10 mouse cellular contexts compared by ENCODE assay signal in genomic region chr12:70713499-70714280, GRCm38 (mm10).
DNase-seq lines count a peak whose midpoint lies in the region; ATAC-seq and TF ChIP-seq lines count a peak whose summit lies in the region.
"Had no signal": no experiment of that assay in that cellular context is flagged by ENCODE, and none has a peak within 500 bp of the region (broad histone marks: within the 10 kb centered on the region; RNA-seq: fewer than 3 reads in every experiment).

No protein-coding gene starts in this region.

- peak; percentile 91 for ATAC-seq in granulocyte monocyte progenitor cell, adult 5-6 weeks (replicated peaks; ENCODE audit: poor library complexity, severe bottlenecking)
- no peak for ATAC-seq in intestine, postnatal 0 days

- H3K27ac ChIP-seq in spleen, adult 2 months (ENCODE audit: insufficient read depth, low read length) = peak overlapping the region; percentile 38; the same call in 1 of the 2 replicates
- no peak overlapping the region for H3K27ac ChIP-seq in midbrain, embryonic 10.5 days (replicated peaks)
- H3K27ac ChIP-seq in intestine, postnatal 0 days (ENCODE audit: low read depth, low read length) = no peak overlapping the region
- H3K27ac ChIP-seq: neural tube, embryonic 13.5 days had no signal

- DNase-seq in heart, adult 11 months = peak; percentile 91
- no peak for DNase-seq in heart, adult 8-10 months (ENCODE audit: low spot score)
- peak; percentile 9 to 19 for DNase-seq in spleen, adult 2 months (ENCODE audit: low read depth in 1 of 2, low spot score in 2 of 2)
- no peak for DNase-seq in spleen, postnatal 10 days (ENCODE audit: low spot score in 2 of 2)
- DNase-seq in telencephalon, adult 2 months (ENCODE audit: low read depth, low spot score) = peak; percentile 55
- no peak for DNase-seq in midbrain, embryonic 10.5 days (ENCODE audit: low spot score)
- DNase-seq: cerebellum, postnatal 14 days had no signal

- no peak for TF ChIP-seq POLR2A in spleen, adult 2 months (IDR thresholded peaks at IDR 0.05; ENCODE audit: low read depth, low read length)

- peak overlapping the region; percentile 46; the same call in 1 of the 2 replicates for H3K4me3 ChIP-seq in spleen, adult 2 months (ENCODE audit: extremely low read depth, insufficient read depth, insufficient read length)
- no peak overlapping the region for H3K4me3 ChIP-seq in midbrain, embryonic 10.5 days
- H3K4me3 ChIP-seq in intestine, postnatal 0 days (ENCODE audit: low read depth, low read length) = no peak overlapping the region
- H3K4me3 ChIP-seq: neural tube, embryonic 13.5 days had no signal

- H3K27me3 ChIP-seq in spleen, adult 2 months (ENCODE audit: control insufficient read depth, insufficient read depth, low read length) = no peaks in the 10 kb centered on the region
- no peaks in the 10 kb centered on the region for H3K27me3 ChIP-seq in midbrain, embryonic 10.5 days (ENCODE audit: low read depth, poor library complexity, severe bottlenecking)
- H3K27me3 ChIP-seq in intestine, postnatal 0 days (replicated peaks; ENCODE audit: control insufficient read depth, insufficient read depth, low read length) = no peaks in the 10 kb centered on the region
- H3K27me3 ChIP-seq: neural tube, embryonic 13.5 days had no signal

- peaks cover 15% of the 10 kb centered on the region; the same call in 1 of the 2 replicates for H3K4me1 ChIP-seq in spleen, adult 2 months (ENCODE audit: control insufficient read depth, insufficient read depth, insufficient read length)
- peaks cover 8% of the 10 kb centered on the region for H3K4me1 ChIP-seq in midbrain, embryonic 10.5 days
- no peaks in the 10 kb centered on the region for H3K4me1 ChIP-seq in intestine, postnatal 0 days (replicated peaks; ENCODE audit: control insufficient read depth, insufficient read depth, low read length)
- H3K4me1 ChIP-seq: neural tube, embryonic 13.5 days had no signal

- 33% methylated on average over 18 of the region's 18 CpGs for WGBS in spleen, adult 2 months
- 73% methylated on average over 18 of the region's 18 CpGs for WGBS in midbrain, embryonic 10.5 days
- WGBS in intestine, postnatal 0 days = 59% methylated on average over 18 of the region's 18 CpGs

- no peak overlapping the region for H3K9ac ChIP-seq in intestine, postnatal 0 days (ENCODE audit: low read depth, low read length)
- H3K9ac ChIP-seq: neural tube, embryonic 13.5 days had no signal

- H3K4me2 ChIP-seq in intestine, postnatal 0 days (replicated peaks; ENCODE audit: low read depth) = no peak overlapping the region
- H3K4me2 ChIP-seq: neural tube, embryonic 13.5 days had no signal

- no peak for TF ChIP-seq CTCF in spleen, adult 2 months (IDR thresholded peaks at IDR 0.05; ENCODE audit: extremely low read depth, insufficient read depth, insufficient read length, insufficient replicate concordance)
- TF ChIP-seq CTCF in intestine, postnatal 0 days (IDR thresholded peaks at IDR 0.05; ENCODE audit: low read depth) = no peak

- no peaks in the 10 kb centered on the region for H3K9me3 ChIP-seq in midbrain, embryonic 10.5 days (replicated peaks)
- no peaks in the 10 kb centered on the region for H3K9me3 ChIP-seq in intestine, postnatal 0 days (ENCODE audit: control insufficient read depth)
- H3K9me3 ChIP-seq: neural tube, embryonic 13.5 days had no signal

- no peaks in the 10 kb centered on the region for H3K36me3 ChIP-seq in spleen, adult 2 months (ENCODE audit: control insufficient read depth, insufficient read depth, low read length)
- no peaks in the 10 kb centered on the region for H3K36me3 ChIP-seq in midbrain, embryonic 10.5 days
- no peaks in the 10 kb centered on the region for H3K36me3 ChIP-seq in intestine, postnatal 0 days (ENCODE audit: control insufficient read depth, insufficient read depth)
- H3K36me3 ChIP-seq: neural tube, embryonic 13.5 days had no signal

Comparison
In these comparisons a context has a peak if more than half of its experiments do, and no peak if none do; other contexts are left out.
1. DNase-seq: peak in heart, adult 11 months (single experiment), spleen, adult 2 months (2 of 2) and telencephalon, adult 2 months (single experiment); none in heart, adult 8-10 months (single experiment), spleen, postnatal 10 days (0 of 2) and midbrain, embryonic 10.5 days (single experiment).